Mouse (Mus musculus) heart, adult 2 months (tissue): ENCODE data around the gene Zfp580.

Source experiments
- CTCF ChIP-seq: fragments of 200-600 bp; IDR thresholded peaks from 2 replicates; pipeline ENCODE4 v1.8.1; 2022; ENCODE audit warnings: antibody characterized with exemption, mild to moderate bottlenecking, moderate library complexity
- POLR2A ChIP-seq: fragments of 200-500 bp; IDR thresholded peaks from 2 replicates; pipeline ENCODE4 v1.6.1; 2011; ENCODE audit warnings: mild to moderate bottlenecking, low read depth, low read length, control low read depth; ENCODE audit not compliant: insufficient read depth

DNA sequence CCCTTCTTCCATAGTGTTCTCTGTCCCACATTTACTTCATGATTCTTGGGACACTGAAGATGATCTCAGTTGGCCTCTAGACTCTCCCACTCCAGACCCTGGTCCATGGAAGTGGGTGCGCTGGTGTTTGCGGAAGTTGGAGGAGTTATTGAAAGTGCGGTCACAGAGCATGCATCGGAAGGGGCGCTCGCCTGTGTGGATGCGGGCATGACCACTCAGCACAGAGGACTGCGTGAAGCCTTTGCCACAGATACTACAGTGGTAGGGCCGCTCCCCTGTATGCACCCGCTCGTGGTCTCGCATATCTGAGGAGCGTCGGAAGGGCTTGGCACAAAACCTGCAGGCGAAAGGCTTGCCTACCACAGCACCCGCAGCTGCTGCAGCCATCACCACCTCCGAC lies 15.7 kb upstream of the Zfp580 start:
- no peak for TF ChIP-seq POLR2A
- TF ChIP-seq CTCF = no peak
